Mouse (Mus musculus) kidney, postnatal 0 days (tissue): ENCODE data around the gene Efcab11. TPM values are rescaled to one million over a fixed set of nuclear protein-coding genes. Genes with fewer than 3 reads are reported as not detected.

Experiments used
- ATAC-seq: fragments of 200-750 bp; cut with Nextera tagmentation; replicated peaks from 2 replicates; pipeline ENCODE4 v1.8.0; 2017; ENCODE audit warnings: low read depth, moderate number of reproducible peaks, moderate TSS enrichment, moderate library complexity; ENCODE audit not compliant: low FRiP score
- DNase-seq: peaks from one replicate; pipeline ENCODE4 v3.0.0-alpha.2; 2016; ENCODE audit warnings: low spot score
- H3K27ac ChIP-seq: fragments of 300-500 bp; sonication (generic); 2 replicates; pipeline ENCODE4 v1.5.1; 2014; ENCODE audit warnings: mild to moderate bottlenecking
- H3K27me3 ChIP-seq: fragments of 300-500 bp; sonication (generic); 2 replicates; pipeline ENCODE4 v1.6.1; 2014; ENCODE audit warnings: low read length, mixed read lengths; ENCODE audit not compliant: insufficient read depth
- H3K36me3 ChIP-seq: fragments of 300-500 bp; sonication (generic); 2 replicates; pipeline ENCODE4 v1.6.1; 2014; ENCODE audit warnings: low read length, mixed read lengths; ENCODE audit not compliant: insufficient read depth
- H3K4me1 ChIP-seq: fragments of 300-500 bp; sonication (generic); replicated peaks from 2 replicates; pipeline ENCODE4 v1.6.1; 2014; ENCODE audit warnings: antibody characterized with exemption, low read length, mixed read lengths; ENCODE audit not compliant: insufficient read depth
- H3K4me2 ChIP-seq: fragments of 300-500 bp; sonication (generic); 2 replicates; pipeline ENCODE4 v1.6.1; 2014; ENCODE audit warnings: mild to moderate bottlenecking, low read length, moderate library complexity, mixed read lengths
- H3K4me3 ChIP-seq: fragments of 300-500 bp; sonication (generic); replicated peaks from 2 replicates; pipeline ENCODE4 v1.5.1; 2014; ENCODE audit warnings: low read depth, low read length
- H3K9ac ChIP-seq: fragments of 300-500 bp; sonication (generic); 2 replicates; pipeline ENCODE4 v1.6.1; 2014; ENCODE audit warnings: low read depth, low read length
- H3K9me3 ChIP-seq: fragments of 300-500 bp; sonication (generic); replicated peaks from 2 replicates; pipeline ENCODE4 v1.6.1; 2016; ENCODE audit warnings: low read length, inconsistent platforms, mixed read lengths
- CTCF ChIP-seq: IDR thresholded peaks from 2 replicates; pipeline ENCODE4 v1.5.1; 2016; ENCODE audit warnings: antibody characterized with exemption, low read depth, mild to moderate bottlenecking, moderate library complexity
- WGBS: fragments of 180-500 bp; shearing (Covaris S2); extraction: QIAGEN DNeasy Blood & Tissue Kit; methylation state at CpG from one replicate; pipeline ENCODE4 v1.1.7; 2014; 5-methylcytosine and 5-hydroxymethylcytosine counted together
- polyA plus RNA-seq: library from polyadenylated mRNA; unstranded; fragments of >200 nt; fragmentation: Nextera tagmentation; extraction: Ambion mirVana; gene quantifications from 2 replicates; pipeline ENCODE4 v1.2.1, GENCODE M21; 2015

Gene Efcab11
- polyA plus RNA-seq, 1 experiment from 2014 or later, result 8.3 TPM

DNA sequence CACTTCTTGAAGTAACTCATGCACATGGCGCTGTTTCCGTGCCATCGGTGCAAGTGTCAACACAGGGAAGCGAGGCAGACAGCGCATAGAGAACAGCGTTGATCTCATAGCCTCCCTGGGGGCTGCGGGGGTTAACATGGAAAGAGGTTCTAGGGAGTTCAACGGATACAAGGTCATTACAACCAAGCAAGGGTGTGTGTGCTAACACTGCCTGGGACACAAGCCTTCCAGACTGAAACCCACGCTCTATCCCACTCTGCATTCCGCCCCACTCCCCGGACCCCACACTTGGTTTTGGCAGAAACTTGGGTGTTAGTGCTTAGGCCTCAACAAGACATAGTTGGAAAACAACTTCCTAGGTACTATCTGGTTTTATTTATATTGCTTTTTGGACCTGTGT is 116.5 kb downstream of the Efcab11 start:
- no peak overlapping the region for H3K27ac ChIP-seq
- no peak overlapping the region for H3K4me2 ChIP-seq
- no peak for DNase-seq
- no peak overlapping the region for H3K4me3 ChIP-seq
- no peak for TF ChIP-seq CTCF
- H3K36me3 ChIP-seq, result no peaks in the 10 kb centered on the region
- H3K27me3 ChIP-seq, result no peaks in the 10 kb centered on the region
- no peaks in the 10 kb centered on the region for H3K9me3 ChIP-seq
- no peak for ATAC-seq
- H3K9ac ChIP-seq, result no peak overlapping the region
- no peaks in the 10 kb centered on the region for H3K4me1 ChIP-seq
- WGBS, result 90% methylated on average over 11 of the region's 11 CpGs

DNA sequence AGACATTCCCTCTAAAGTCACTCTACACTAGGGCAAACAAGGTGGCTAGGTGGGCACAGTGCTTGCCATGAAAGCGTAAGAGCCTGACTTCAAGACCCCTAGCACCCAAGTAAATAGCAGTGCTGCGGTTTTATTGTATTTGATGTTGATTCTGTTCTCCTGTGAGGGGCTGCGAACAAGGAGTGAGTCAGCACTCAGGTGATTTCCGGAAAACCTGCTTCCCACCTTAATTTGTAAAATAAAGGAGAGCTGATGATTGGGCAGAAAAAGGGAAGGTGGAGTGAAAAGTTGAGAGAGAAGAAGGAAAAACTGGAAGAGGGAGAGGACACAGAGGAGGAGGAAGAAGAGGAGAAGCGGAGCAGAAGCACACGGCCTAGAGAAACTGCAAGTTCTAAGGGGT is 118.3 kb downstream of the Efcab11 start:
- ATAC-seq, result no peak
- no peaks in the 10 kb centered on the region for H3K27me3 ChIP-seq
- no peak overlapping the region for H3K27ac ChIP-seq
- no peak for TF ChIP-seq CTCF
- H3K36me3 ChIP-seq, result no peaks in the 10 kb centered on the region
- H3K4me3 ChIP-seq, result no peak overlapping the region
- H3K4me2 ChIP-seq, result no peak overlapping the region
- DNase-seq, result no peak
- no peak overlapping the region for H3K9ac ChIP-seq
- no peaks in the 10 kb centered on the region for H3K9me3 ChIP-seq
- no peaks in the 10 kb centered on the region for H3K4me1 ChIP-seq
- WGBS, result 90% methylated on average over 6 of the region's 6 CpGs

DNA sequence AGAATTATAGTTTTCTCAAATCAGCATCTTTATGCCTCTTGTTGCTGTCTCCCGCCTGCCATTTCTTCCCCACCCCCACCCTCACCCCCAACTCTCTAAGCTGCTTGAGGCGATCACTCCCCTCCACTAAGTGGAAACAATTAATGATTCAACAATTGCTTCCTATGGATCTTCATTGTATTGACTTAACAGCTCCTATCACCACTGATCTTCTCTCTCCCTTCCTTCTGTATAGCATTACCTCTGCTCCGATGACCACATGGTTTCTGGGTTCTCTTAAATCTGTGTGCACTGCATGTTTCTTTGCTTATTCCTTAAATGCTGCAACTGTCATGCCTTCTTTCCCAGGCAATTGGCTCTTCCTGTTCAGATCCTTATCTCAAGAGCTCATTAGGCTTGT is 120.2 kb downstream of the Efcab11 start:
- Histone ChIP-seq H3K4me2 (no peak overlapping the region), H3K36me3 (no peaks in the 10 kb centered on the region), H3K27ac (no peak overlapping the region), H3K9ac (no peak overlapping the region), H3K4me1 (no peaks in the 10 kb centered on the region), H3K27me3 (no peaks in the 10 kb centered on the region), H3K4me3 (no peak overlapping the region), H3K9me3 (no peaks in the 10 kb centered on the region)
- ATAC-seq (no peak), DNase-seq (no peak)
- no peak for TF ChIP-seq CTCF
- WGBS, result 86% methylated on average over 3 of the region's 3 CpGs

DNA sequence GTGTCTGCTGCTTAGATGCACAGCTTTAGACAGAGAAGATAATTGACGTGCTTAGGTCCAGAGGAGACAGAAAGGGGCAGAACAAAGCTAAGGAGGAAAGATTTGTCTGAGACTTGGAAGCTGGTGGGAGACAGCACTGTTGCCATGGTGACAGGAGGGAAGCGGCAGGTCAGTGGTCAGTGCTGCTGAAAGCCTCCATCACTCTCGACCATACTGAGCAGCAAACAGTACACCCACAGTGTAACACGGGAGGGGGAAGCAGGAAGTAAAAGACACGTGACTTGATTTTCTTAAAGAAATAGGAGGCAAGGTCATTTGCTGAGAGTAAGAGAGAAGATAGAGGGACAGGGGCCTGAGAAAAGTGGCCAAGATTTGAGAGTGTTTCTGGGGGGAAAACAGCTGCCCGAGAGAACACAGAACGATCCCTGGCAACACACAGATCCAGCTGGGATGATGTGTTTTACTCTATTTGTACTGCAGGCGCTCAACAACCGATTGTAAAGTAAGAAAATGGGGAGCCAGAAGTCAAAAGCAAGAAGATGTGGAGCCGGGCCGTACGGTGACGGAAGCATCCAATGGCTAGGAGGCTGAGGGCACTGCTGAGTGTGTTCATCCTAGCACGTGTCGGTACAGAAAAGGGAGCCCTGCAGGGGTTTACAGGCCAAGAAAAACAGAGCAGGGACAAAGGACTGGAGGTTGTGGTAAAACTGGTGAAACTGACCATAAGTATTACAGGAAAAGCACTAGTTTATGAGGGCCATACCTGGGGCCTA is 126.3 kb downstream of the Efcab11 start:
- Histone ChIP-seq H3K9me3 (no peaks in the 10 kb centered on the region), H3K27ac (no peak overlapping the region), H3K9ac (no peak overlapping the region), H3K4me2 (peak overlapping the region; percentile 39), H3K4me1 (no peaks in the 10 kb centered on the region), H3K27me3 (no peaks in the 10 kb centered on the region), H3K4me3 (no peak overlapping the region), H3K36me3 (no peaks in the 10 kb centered on the region)
- 56% methylated on average over 15 of the region's 15 CpGs for WGBS
- TF ChIP-seq CTCF, result no peak
- peak; percentile 71 for DNase-seq
- peak; percentile 68 for ATAC-seq

DNA sequence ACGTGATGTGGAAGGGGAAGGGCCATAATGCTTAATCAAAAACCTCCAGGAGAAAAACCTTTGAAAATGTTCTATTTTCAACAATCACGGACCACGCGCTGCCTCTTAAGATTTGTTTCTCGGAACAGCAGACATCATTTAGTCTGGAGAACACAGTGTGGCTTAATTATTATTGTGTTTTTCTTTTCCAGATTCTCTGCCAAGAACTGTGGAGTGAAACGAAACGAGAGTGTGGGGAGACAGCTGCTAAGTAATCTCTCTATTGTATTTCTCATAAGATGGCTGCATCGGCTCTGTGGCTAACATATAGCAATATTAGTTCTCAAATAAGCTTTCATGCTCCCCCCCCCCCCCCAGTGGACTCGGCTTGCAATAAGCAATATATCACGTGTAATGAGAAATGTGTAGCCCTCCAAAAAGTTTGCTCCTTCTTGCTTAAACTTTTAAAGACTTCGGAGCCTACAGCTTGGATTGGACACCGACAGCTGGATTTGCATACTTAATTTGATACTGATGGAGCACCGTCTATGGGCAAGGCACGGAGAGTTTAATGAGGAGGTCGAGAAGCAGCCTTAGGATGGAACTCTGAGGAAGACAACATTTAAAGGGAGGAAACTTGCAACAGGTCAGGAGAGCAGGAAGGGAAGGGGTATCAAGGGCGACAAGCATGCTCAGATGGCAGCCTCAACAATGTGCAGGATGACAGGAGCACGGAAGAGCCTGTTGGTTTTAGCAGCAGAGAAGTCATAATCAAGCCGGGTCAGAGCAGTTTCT is 127.1 kb downstream of the Efcab11 start:
- DNase-seq, result peak; percentile 59
- Histone ChIP-seq H3K27ac (no peak overlapping the region), H3K4me2 (peak overlapping the region; percentile 39)

DNA sequence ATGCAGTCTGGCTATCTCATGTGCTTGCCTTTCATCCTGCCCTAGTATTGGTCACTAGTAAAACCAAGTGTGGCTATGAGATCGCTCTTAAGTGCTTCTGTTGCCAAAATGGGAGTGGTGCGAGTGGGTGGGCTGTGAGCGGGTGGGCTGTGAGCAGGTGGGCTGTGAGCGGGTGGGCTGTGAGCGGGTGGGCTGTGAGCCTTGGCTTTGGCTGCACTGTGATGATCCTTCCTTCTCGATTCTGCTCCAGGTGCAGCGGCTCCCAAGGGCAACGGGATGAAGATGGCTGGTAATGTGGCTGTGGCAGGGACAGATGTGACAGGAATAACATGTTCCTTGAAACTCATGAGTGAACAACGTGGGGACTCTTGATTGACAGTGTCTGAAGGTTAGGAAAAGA is 128.0 kb downstream of the Efcab11 start:
- ATAC-seq, result no peak

More for the DNA sequence above, 127.1 kb downstream of the Efcab11 start:
- ATAC-seq, result no peak
- TF ChIP-seq CTCF, result no peak
- Histone ChIP-seq H3K4me3 (no peak overlapping the region), H3K9ac (no peak overlapping the region), H3K27me3 (no peaks in the 10 kb centered on the region), H3K4me1 (no peaks in the 10 kb centered on the region), H3K9me3 (no peaks in the 10 kb centered on the region), H3K36me3 (no peaks in the 10 kb centered on the region)
- WGBS, result 36% methylated on average over 18 of the region's 18 CpGs

More for the DNA sequence above, 128.0 kb downstream of the Efcab11 start:
- 88% methylated on average over 9 of the region's 9 CpGs for WGBS
- Histone ChIP-seq H3K9ac (no peak overlapping the region), H3K27ac (no peak overlapping the region), H3K4me1 (no peaks in the 10 kb centered on the region), H3K36me3 (no peaks in the 10 kb centered on the region), H3K4me3 (no peak overlapping the region), H3K4me2 (no peak overlapping the region), H3K27me3 (no peaks in the 10 kb centered on the region), H3K9me3 (no peaks in the 10 kb centered on the region)
- no peak for TF ChIP-seq CTCF
- no peak for DNase-seq
